Mouse (Mus musculus): ENCODE data around the gene Mxd3. TPM values are rescaled to one million over a fixed set of nuclear protein-coding genes. Genes with fewer than 3 reads are reported as not detected.

The Mxd3 gene
- polyA plus RNA-seq, 1 experiment = 22.3 TPM

- TF ChIP-seq POLR2A (IDR thresholded peaks at IDR 0.05; ENCODE audit: borderline replicate concordance, extremely low read depth, insufficient read depth, insufficient read length, poor library complexity, severe bottlenecking) (no peak), CTCF (IDR thresholded peaks at IDR 0.05; ENCODE audit: borderline replicate concordance, extremely low read depth, insufficient read depth, insufficient read length) (no peak)
- no peak for DNase-seq (ENCODE audit: low read depth)
These were observed 32.4 kb upstream of the Mxd3 start for GRCm38 (mm10) chr13:55361974-55362452.

GRCm38 (mm10) chr13:55361145-55361544 is 31.5 kb upstream of the Mxd3 start:
- TF ChIP-seq POLR2A (IDR thresholded peaks at IDR 0.05; ENCODE audit: borderline replicate concordance, extremely low read depth, insufficient read depth, insufficient read length, poor library complexity, severe bottlenecking) = no peak
- no peak for TF ChIP-seq CTCF (IDR thresholded peaks at IDR 0.05; ENCODE audit: borderline replicate concordance, extremely low read depth, insufficient read depth, insufficient read length)
- DNase-seq (ENCODE audit: low read depth) = no peak

GRCm38 (mm10) chr13:55346745-55347144 is 17.1 kb upstream of the Mxd3 start:
- TF ChIP-seq CTCF (IDR thresholded peaks at IDR 0.05; ENCODE audit: borderline replicate concordance, extremely low read depth, insufficient read depth, insufficient read length) (no peak), POLR2A (IDR thresholded peaks at IDR 0.05; ENCODE audit: borderline replicate concordance, extremely low read depth, insufficient read depth, insufficient read length, poor library complexity, severe bottlenecking) (no peak)
- DNase-seq (ENCODE audit: low read depth) = no peak

GRCm38 (mm10) chr13:55344286-55344685 is 14.7 kb upstream of the Mxd3 start:
- no peak for DNase-seq (ENCODE audit: low read depth)
- TF ChIP-seq POLR2A (IDR thresholded peaks at IDR 0.05; ENCODE audit: borderline replicate concordance, extremely low read depth, insufficient read depth, insufficient read length, poor library complexity, severe bottlenecking) = no peak
- TF ChIP-seq CTCF (IDR thresholded peaks at IDR 0.05; ENCODE audit: borderline replicate concordance, extremely low read depth, insufficient read depth, insufficient read length) = no peak

GRCm38 (mm10) chr13:55342469-55342868 is 12.8 kb upstream of the Mxd3 start:
- no peak for TF ChIP-seq CTCF (IDR thresholded peaks at IDR 0.05; ENCODE audit: borderline replicate concordance, extremely low read depth, insufficient read depth, insufficient read length)
- TF ChIP-seq POLR2A (IDR thresholded peaks at IDR 0.05; ENCODE audit: borderline replicate concordance, extremely low read depth, insufficient read depth, insufficient read length, poor library complexity, severe bottlenecking) = no peak
- no peak for DNase-seq (ENCODE audit: low read depth)

GRCm38 (mm10) chr13:55339259-55339658 is 9.6 kb upstream of the Mxd3 start:
- TF ChIP-seq POLR2A (IDR thresholded peaks at IDR 0.05; ENCODE audit: borderline replicate concordance, extremely low read depth, insufficient read depth, insufficient read length, poor library complexity, severe bottlenecking) (no peak), CTCF (IDR thresholded peaks at IDR 0.05; ENCODE audit: borderline replicate concordance, extremely low read depth, insufficient read depth, insufficient read length) (no peak)
- DNase-seq (ENCODE audit: low read depth) = no peak

- TF ChIP-seq CTCF (IDR thresholded peaks at IDR 0.05; ENCODE audit: borderline replicate concordance, extremely low read depth, insufficient read depth, insufficient read length) (no peak), POLR2A (IDR thresholded peaks at IDR 0.05; ENCODE audit: borderline replicate concordance, extremely low read depth, insufficient read depth, insufficient read length, poor library complexity, severe bottlenecking) (no peak)
- DNase-seq (ENCODE audit: low read depth) = peak; percentile 53
These were observed 8.8 kb upstream of the Mxd3 start for GRCm38 (mm10) chr13:55338131-55339054.

- TF ChIP-seq POLR2A (IDR thresholded peaks at IDR 0.05; ENCODE audit: borderline replicate concordance, extremely low read depth, insufficient read depth, insufficient read length, poor library complexity, severe bottlenecking) (no peak), CTCF (IDR thresholded peaks at IDR 0.05; ENCODE audit: borderline replicate concordance, extremely low read depth, insufficient read depth, insufficient read length) (no peak)
- no peak for DNase-seq (ENCODE audit: low read depth)
These were observed 7.8 kb upstream of the Mxd3 start for GRCm38 (mm10) chr13:55337341-55337975.

GRCm38 (mm10) chr13:55335701-55336100 is 6.1 kb upstream of the Mxd3 start:
- DNase-seq (ENCODE audit: low read depth) = no peak
- TF ChIP-seq CTCF (IDR thresholded peaks at IDR 0.05; ENCODE audit: borderline replicate concordance, extremely low read depth, insufficient read depth, insufficient read length) (no peak), POLR2A (IDR thresholded peaks at IDR 0.05; ENCODE audit: borderline replicate concordance, extremely low read depth, insufficient read depth, insufficient read length, poor library complexity, severe bottlenecking) (no peak)

- no peak for DNase-seq (ENCODE audit: low read depth)
- TF ChIP-seq CTCF (IDR thresholded peaks at IDR 0.05; ENCODE audit: borderline replicate concordance, extremely low read depth, insufficient read depth, insufficient read length) (no peak), POLR2A (IDR thresholded peaks at IDR 0.05; ENCODE audit: borderline replicate concordance, extremely low read depth, insufficient read depth, insufficient read length, poor library complexity, severe bottlenecking) (no peak)
These were observed 2.7 kb upstream of the Mxd3 start for GRCm38 (mm10) chr13:55332331-55332730.

GRCm38 (mm10) chr13:55330567-55331400 is 1.2 kb upstream of the Mxd3 start:
- DNase-seq (ENCODE audit: low read depth) = no peak
- TF ChIP-seq POLR2A (IDR thresholded peaks at IDR 0.05; ENCODE audit: borderline replicate concordance, extremely low read depth, insufficient read depth, insufficient read length, poor library complexity, severe bottlenecking) (no peak), CTCF (IDR thresholded peaks at IDR 0.05; ENCODE audit: borderline replicate concordance, extremely low read depth, insufficient read depth, insufficient read length) (peak; percentile 40; the same call in 1 of the 2 replicates)

Data from brain, embryonic 14.5 days (tissue).